Mouse (Mus musculus) neural tube, embryonic 15.5 days (tissue): ENCODE data around the gene Ppp2r2d. TPM values are rescaled to one million over a fixed set of nuclear protein-coding genes. Genes with fewer than 3 reads are reported as not detected.
A peak's percentile ranks its signal among the peaks of the same experiment; 100 is the strongest.

Experiments used
- ATAC-seq: fragments of 200-750 bp; cut with Nextera tagmentation; 2 replicates; pipeline ENCODE4 v1.8.0; 2017; ENCODE audit warnings: mild to moderate bottlenecking, moderate TSS enrichment, moderate library complexity; ENCODE audit not compliant: low FRiP score
- H3K27ac ChIP-seq: fragments of 300-500 bp; sonication (generic); replicated peaks from 2 replicates; pipeline ENCODE4 v1.5.1; 2015; ENCODE audit warnings: mild to moderate bottlenecking, inconsistent platforms
- H3K27me3 ChIP-seq: fragments of 300-500 bp; sonication (generic); replicated peaks from 2 replicates; pipeline ENCODE4 v1.6.1; 2015; ENCODE audit warnings: inconsistent platforms
- H3K36me3 ChIP-seq: fragments of 300-500 bp; sonication (generic); 2 replicates; pipeline ENCODE4 v1.6.1; 2015; ENCODE audit warnings: inconsistent platforms
- H3K4me1 ChIP-seq: fragments of 300-500 bp; sonication (generic); 2 replicates; pipeline ENCODE4 v1.6.1; 2015; ENCODE audit warnings: inconsistent platforms
- H3K4me2 ChIP-seq: fragments of 300-500 bp; sonication (generic); 2 replicates; pipeline ENCODE4 v1.6.1; 2015; ENCODE audit warnings: inconsistent platforms, mild to moderate bottlenecking, moderate library complexity
- H3K4me3 ChIP-seq: fragments of 300-500 bp; sonication (generic); replicated peaks from 2 replicates; pipeline ENCODE4 v1.5.1; 2015; ENCODE audit warnings: mild to moderate bottlenecking, inconsistent platforms
- H3K9ac ChIP-seq: fragments of 300-500 bp; sonication (generic); replicated peaks from 2 replicates; pipeline ENCODE4 v1.6.1; 2015; ENCODE audit warnings: mild to moderate bottlenecking, inconsistent platforms
- H3K9me3 ChIP-seq: fragments of 300-500 bp; sonication (generic); replicated peaks from 2 replicates; pipeline ENCODE4 v1.6.1; 2016; ENCODE audit warnings: inconsistent platforms
- WGBS: fragments of 180-500 bp; shearing (Covaris S2); methylation state at CpG from one replicate; pipeline ENCODE4 v1.1.7; 2015; ENCODE audit warnings: mixed read lengths; 5-methylcytosine and 5-hydroxymethylcytosine counted together
- polyA plus RNA-seq: library from polyadenylated mRNA; unstranded; fragments of >200 nt; fragmentation: Nextera tagmentation; extraction: Ambion mirVana; gene quantifications from 2 replicates; pipeline ENCODE4 v1.2.1, GENCODE M21; 2015

Gene Ppp2r2d
- polyA plus RNA-seq, 1 experiment from 2014 or later, result 88.2 TPM

DNA sequence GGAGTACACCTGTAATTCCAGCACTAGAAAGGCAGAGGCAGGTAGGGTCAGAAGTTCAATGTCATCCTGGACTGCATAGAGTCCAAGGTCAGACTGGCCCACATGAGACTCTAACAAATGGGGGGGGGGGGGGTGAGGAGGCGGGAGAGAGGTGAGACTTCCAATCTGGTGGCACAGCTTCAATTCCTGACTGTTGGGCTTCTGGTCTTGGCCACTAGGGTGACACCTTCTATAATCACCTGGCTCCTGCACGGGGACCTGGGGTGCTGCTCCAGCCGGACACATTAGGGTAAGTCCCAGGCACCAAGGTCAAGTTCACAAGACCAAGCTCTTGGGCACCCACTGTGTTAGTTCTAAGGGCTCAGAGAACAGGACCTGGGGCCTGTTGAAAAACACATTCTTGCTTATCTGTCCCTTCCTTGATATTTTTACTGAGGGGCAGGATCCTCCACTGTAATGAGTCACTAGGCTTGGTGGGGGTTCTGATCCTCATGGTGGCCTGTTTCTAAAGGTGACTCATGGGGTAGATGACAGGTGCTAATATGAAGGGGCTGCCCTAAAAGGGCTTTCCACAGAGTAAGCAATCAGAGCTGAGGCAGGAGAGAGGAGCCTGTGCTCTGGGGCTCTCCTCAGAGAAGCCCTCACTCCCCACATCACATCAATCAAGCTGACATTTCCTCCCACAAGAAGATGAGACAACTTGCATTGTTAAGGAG, 4.3 kb upstream of the Ppp2r2d start:
- Histone ChIP-seq H3K27me3 (no peaks in the 10 kb centered on the region), H3K9me3 (no peaks in the 10 kb centered on the region), H3K4me2 (no peak overlapping the region), H3K27ac (0 out of 2 replicates have a peak overlapping the region, but pooled peaks have one; percentile 47), H3K36me3 (no peaks in the 10 kb centered on the region; the same call in 1 of the 2 replicates), H3K4me3 (no peak overlapping the region), H3K9ac (no peak overlapping the region), H3K4me1 (peaks cover 49% of the 10 kb centered on the region)
- no peak for ATAC-seq
- 69% methylated on average over 3 of the region's 3 CpGs for WGBS

- peaks cover 63% of the 10 kb centered on the region for H3K4me1 ChIP-seq
- H3K9ac ChIP-seq, result no peak overlapping the region
- H3K9me3 ChIP-seq, result no peaks in the 10 kb centered on the region
- H3K27me3 ChIP-seq, result no peaks in the 10 kb centered on the region
- 91% methylated on average over 4 of the region's 4 CpGs for whole genome bisulfite sequencing
- peak overlapping the region; percentile 83 for H3K4me2 ChIP-seq
- H3K4me3 ChIP-seq, result no peak overlapping the region
- H3K36me3 ChIP-seq, result 0 out of 2 replicates have a peak, but pooled peaks cover 1% of the 10 kb centered on the region
- no peak overlapping the region for H3K27ac ChIP-seq
- no peak for ATAC-seq
Measured at GRCm38 (mm10) chr7:138843421-138843820, 2.5 kb upstream of the Ppp2r2d start.

DNA sequence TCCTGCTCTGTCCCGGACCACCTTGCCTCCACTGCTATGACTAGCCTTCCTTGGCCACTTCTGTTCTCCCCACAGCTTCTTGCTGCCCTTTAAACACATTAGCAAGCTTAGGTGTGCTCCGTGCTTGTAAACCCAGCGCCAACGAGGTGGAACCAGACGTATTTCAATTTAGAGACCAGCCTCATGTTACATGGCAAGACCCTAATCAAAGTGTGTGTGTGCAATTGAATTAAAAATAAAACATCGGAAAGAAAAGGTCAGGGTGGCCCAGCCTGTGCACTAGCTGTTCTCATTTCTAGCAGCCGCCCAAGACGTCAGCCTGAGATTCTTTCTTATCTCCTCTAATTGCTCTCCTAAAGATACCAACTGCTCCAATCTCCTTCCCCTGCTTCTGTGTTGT, 768 bp upstream of the Ppp2r2d start:
- Histone ChIP-seq H3K27me3 (no peaks in the 10 kb centered on the region), H3K9ac (peak overlapping the region; percentile 97), H3K9me3 (no peaks in the 10 kb centered on the region), H3K4me3 (peak overlapping the region; percentile 98), H3K36me3 (peaks cover 4% of the 10 kb centered on the region), H3K27ac (peak overlapping the region; percentile 98), H3K4me1 (peaks cover 77% of the 10 kb centered on the region), H3K4me2 (peak overlapping the region; percentile 83)
- 39% methylated on average over 8 of the region's 8 CpGs for WGBS
- no peak for ATAC-seq

- under 1% methylated on average over 52 of the region's 61 CpGs for WGBS
- Histone ChIP-seq H3K9ac (peak overlapping the region; percentile 97), H3K36me3 (peaks cover 10% of the 10 kb centered on the region), H3K27me3 (no peaks in the 10 kb centered on the region), H3K9me3 (no peaks in the 10 kb centered on the region), H3K27ac (peak overlapping the region; percentile 98), H3K4me1 (peaks cover 73% of the 10 kb centered on the region), H3K4me2 (peak overlapping the region; percentile 83), H3K4me3 (peak overlapping the region; percentile 98)
- peak; percentile 72 for ATAC-seq
Measured at GRCm38 (mm10) chr7:138846502-138846991, 668 bp downstream of the Ppp2r2d start.

- Histone ChIP-seq H3K27ac (peak overlapping the region; percentile 98), H3K4me3 (peak overlapping the region; percentile 98), H3K4me2 (peak overlapping the region; percentile 83), H3K27me3 (no peaks in the 10 kb centered on the region), H3K4me1 (peaks cover 65% of the 10 kb centered on the region), H3K36me3 (peaks cover 17% of the 10 kb centered on the region), H3K9me3 (no peaks in the 10 kb centered on the region), H3K9ac (peak overlapping the region; percentile 97)
- 46% methylated on average over 13 of the region's 13 CpGs for WGBS
- no peak for ATAC-seq
Measured at GRCm38 (mm10) chr7:138847316-138848027, 1.6 kb downstream of the Ppp2r2d start.

- Histone ChIP-seq H3K4me1 (peaks cover 57% of the 10 kb centered on the region), H3K9me3 (no peaks in the 10 kb centered on the region), H3K4me3 (peak overlapping the region; percentile 98), H3K27ac (no peak overlapping the region; the same call in 1 of the 2 replicates), H3K4me2 (peak overlapping the region; percentile 83), H3K9ac (0 out of 2 replicates have a peak overlapping the region, but pooled peaks have one; percentile 5), H3K36me3 (peaks cover 23% of the 10 kb centered on the region), H3K27me3 (no peaks in the 10 kb centered on the region)
- no peak for ATAC-seq
- WGBS, result 80% methylated on average over 7 of the region's 7 CpGs
Measured at GRCm38 (mm10) chr7:138848028-138848920, 2.4 kb downstream of the Ppp2r2d start.

DNA sequence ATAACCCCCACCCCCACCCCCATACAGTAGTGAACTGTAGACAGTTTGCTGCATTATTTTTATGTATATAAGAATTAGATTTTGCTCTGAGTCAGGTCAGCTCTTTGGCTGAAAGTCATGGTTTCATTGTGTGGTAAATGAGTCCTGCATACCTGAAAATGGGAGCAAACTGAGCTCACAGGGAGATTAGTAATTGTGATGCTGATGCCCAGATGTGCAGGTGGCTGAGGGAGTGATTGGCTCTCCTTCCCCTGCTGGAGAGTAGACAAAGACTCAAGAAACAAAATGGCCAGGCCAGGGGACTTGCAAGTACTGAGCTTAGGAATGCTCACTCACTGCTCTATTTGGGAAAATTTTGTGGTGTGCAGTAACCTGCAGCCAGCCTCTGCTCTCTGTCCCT, 4.2 kb downstream of the Ppp2r2d start:
- no peak for ATAC-seq
- peaks cover 28% of the 10 kb centered on the region for H3K36me3 ChIP-seq
- no peaks in the 10 kb centered on the region for H3K27me3 ChIP-seq
- H3K4me3 ChIP-seq, result no peak overlapping the region
- peaks cover 39% of the 10 kb centered on the region for H3K4me1 ChIP-seq
- H3K9me3 ChIP-seq, result no peaks in the 10 kb centered on the region
- no peak overlapping the region for H3K4me2 ChIP-seq
- H3K27ac ChIP-seq, result no peak overlapping the region
- H3K9ac ChIP-seq, result no peak overlapping the region

DNA sequence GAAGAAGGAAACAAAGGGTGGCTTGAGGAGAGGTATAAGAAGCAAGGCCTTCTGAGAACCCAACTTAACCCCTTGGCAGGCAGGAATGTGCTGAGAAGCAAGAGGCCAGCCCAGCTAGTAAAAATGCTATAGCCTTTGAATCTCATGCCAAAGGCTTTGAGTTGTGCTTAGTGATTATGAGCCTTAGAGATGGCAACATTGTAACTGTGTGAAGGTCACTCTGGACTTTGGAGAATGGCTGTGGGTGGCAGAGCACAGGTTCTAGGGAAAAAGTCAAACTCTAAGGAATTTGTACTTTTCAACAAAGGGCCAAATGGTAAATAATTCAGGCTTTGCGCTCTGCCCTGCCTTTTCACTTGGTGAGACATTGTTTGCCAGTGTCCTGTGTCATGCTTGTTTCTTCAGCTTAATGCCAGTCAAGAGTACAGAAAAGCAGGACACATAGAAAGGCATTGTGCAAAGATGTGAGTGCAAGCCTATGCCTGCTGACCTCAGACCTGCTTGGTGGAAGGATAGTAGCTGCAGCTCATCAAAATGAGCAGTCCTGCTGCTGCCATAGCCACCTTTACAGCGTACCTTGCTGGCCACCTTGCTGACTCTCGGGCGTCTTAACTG, 7.6 kb downstream of the Ppp2r2d start:
- Histone ChIP-seq H3K9ac (no peak overlapping the region), H3K9me3 (no peaks in the 10 kb centered on the region), H3K4me3 (no peak overlapping the region), H3K36me3 (peaks cover 30% of the 10 kb centered on the region), H3K4me1 (peaks cover 19% of the 10 kb centered on the region), H3K27me3 (no peaks in the 10 kb centered on the region), H3K27ac (no peak overlapping the region), H3K4me2 (no peak overlapping the region)
- 95% methylated on average over 4 of the region's 4 CpGs for WGBS
- ATAC-seq, result no peak

DNA sequence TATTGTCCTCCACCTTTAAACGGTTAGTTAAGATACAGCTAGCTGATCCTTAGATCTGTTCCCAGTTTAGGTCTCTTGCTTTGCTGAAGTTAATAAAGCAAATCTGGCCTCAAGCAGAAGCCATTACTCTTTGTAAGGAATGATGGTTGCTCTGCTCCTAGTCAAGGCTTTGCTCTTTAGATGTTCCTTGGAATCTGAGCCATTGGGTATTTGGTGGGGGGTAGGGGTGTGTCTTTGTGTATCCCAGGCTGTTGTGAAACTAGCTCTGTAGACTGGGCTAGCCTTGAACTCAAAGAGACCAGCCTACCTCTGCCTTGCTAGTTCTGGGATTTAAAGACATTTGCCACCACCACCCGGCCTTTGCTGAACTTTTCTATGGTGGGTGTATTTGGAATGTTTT, 8.3 kb downstream of the Ppp2r2d start:
- WGBS, result 96% methylated on average over 2 of the region's 2 CpGs
- ATAC-seq, result no peak
- Histone ChIP-seq H3K27me3 (no peaks in the 10 kb centered on the region), H3K4me1 (peaks cover 14% of the 10 kb centered on the region), H3K27ac (no peak overlapping the region), H3K4me2 (no peak overlapping the region), H3K9ac (no peak overlapping the region), H3K4me3 (no peak overlapping the region), H3K9me3 (no peaks in the 10 kb centered on the region), H3K36me3 (peaks cover 30% of the 10 kb centered on the region)

- Histone ChIP-seq H3K9ac (no peak overlapping the region), H3K4me3 (no peak overlapping the region), H3K27me3 (no peaks in the 10 kb centered on the region), H3K27ac (no peak overlapping the region), H3K9me3 (no peaks in the 10 kb centered on the region), H3K4me2 (no peak overlapping the region), H3K36me3 (peaks cover 22% of the 10 kb centered on the region), H3K4me1 (no peaks in the 10 kb centered on the region)
- ATAC-seq, result no peak
- 58% methylated on average over 2 of the region's 2 CpGs for WGBS
Measured at GRCm38 (mm10) chr7:138856670-138857069, 10.8 kb downstream of the Ppp2r2d start.
